Mouse (Mus musculus) limb, embryonic 14.5 days (tissue): ENCODE measurements around the gene Col4a2. TPM values are rescaled to one million over a fixed set of nuclear protein-coding genes. Genes with fewer than 3 reads are reported as not detected.
A peak's percentile ranks its signal among the peaks of the same experiment; 100 is the strongest.

Experiments used
- ATAC-seq: fragments of 200-750 bp; cut with Nextera tagmentation; 2 replicates; pipeline ENCODE4 v1.8.0; 2017; ENCODE audit warnings: low read depth, moderate number of reproducible peaks, moderate TSS enrichment; ENCODE audit not compliant: low FRiP score
- DNase-seq: peaks from one replicate; pipeline ENCODE4 v3.0.0-alpha.2; 2015; ENCODE audit warnings: low spot score
- H3K27ac ChIP-seq: fragments of 300-500 bp; sonication (generic); replicated peaks from 2 replicates; pipeline ENCODE4 v1.5.1; 2014; ENCODE audit warnings: low read depth, mild to moderate bottlenecking, low read length, moderate library complexity, mixed read lengths
- H3K27me3 ChIP-seq: fragments of 300-500 bp; sonication (generic); 2 replicates; pipeline ENCODE4 v1.6.1; 2014; ENCODE audit warnings: low read length, mixed read lengths; ENCODE audit not compliant: control insufficient read depth, insufficient read depth
- H3K36me3 ChIP-seq: fragments of 300-500 bp; sonication (generic); 2 replicates; pipeline ENCODE4 v1.6.1; 2014; ENCODE audit warnings: mild to moderate bottlenecking, low read length, moderate library complexity, mixed read lengths; ENCODE audit not compliant: control insufficient read depth, insufficient read depth
- H3K4me1 ChIP-seq: fragments of 300-500 bp; sonication (generic); 2 replicates; pipeline ENCODE4 v1.6.1; 2014; ENCODE audit warnings: antibody characterized with exemption, low read length, mixed read lengths; ENCODE audit not compliant: control insufficient read depth, insufficient read depth
- H3K4me2 ChIP-seq: fragments of 300-500 bp; sonication (generic); replicated peaks from 2 replicates; pipeline ENCODE4 v1.6.1; 2014; ENCODE audit warnings: low read depth, mild to moderate bottlenecking, low read length, moderate library complexity; ENCODE audit not compliant: severe bottlenecking
- H3K4me3 ChIP-seq: fragments of 300-500 bp; sonication (generic); replicated peaks from 2 replicates; pipeline ENCODE4 v1.5.1; 2014; ENCODE audit warnings: low read length
- H3K9ac ChIP-seq: fragments of 300-500 bp; sonication (generic); 2 replicates; pipeline ENCODE4 v1.6.1; 2014; ENCODE audit warnings: mild to moderate bottlenecking, low read depth, low read length, moderate library complexity; ENCODE audit not compliant: severe bottlenecking
- H3K9me3 ChIP-seq: fragments of 300-500 bp; sonication (generic); 2 replicates; pipeline ENCODE4 v1.6.1; 2016; ENCODE audit warnings: low read length; ENCODE audit not compliant: control insufficient read depth
- POLR2A ChIP-seq: fragments of 200-500 bp; IDR thresholded peaks from 2 replicates; pipeline ENCODE4 v1.8.0; 2012; ENCODE audit warnings: inconsistent platforms, mild to moderate bottlenecking, moderate library complexity, borderline replicate concordance; ENCODE audit not compliant: insufficient read depth, insufficient read length; ENCODE audit errors: extremely low read depth
- WGBS: fragments of 180-500 bp; shearing (Covaris S2); extraction: QIAGEN DNeasy Blood & Tissue Kit; methylation state at CpG from one replicate; pipeline ENCODE4 v1.1.7; 2014; 5-methylcytosine and 5-hydroxymethylcytosine counted together
- polyA plus RNA-seq, 2 experiments: library from polyadenylated mRNA; depleted of rRNA in 1 of 2; stranded (reverse) in 1 of 2; unstranded in 1 of 2; fragments of >200 nt; fragmentation: Nextera tagmentation in 1 of 2; extraction: Ambion mirVana in 1 of 2; gene quantifications; 2 replicates each; pipeline versions ENCODE4 v1.2.1 to v1.2.3; 2012 to 2014

The Col4a2 gene
- polyA plus RNA-seq, 2 experiments: 76.4 to 89.0 TPM

DNA sequence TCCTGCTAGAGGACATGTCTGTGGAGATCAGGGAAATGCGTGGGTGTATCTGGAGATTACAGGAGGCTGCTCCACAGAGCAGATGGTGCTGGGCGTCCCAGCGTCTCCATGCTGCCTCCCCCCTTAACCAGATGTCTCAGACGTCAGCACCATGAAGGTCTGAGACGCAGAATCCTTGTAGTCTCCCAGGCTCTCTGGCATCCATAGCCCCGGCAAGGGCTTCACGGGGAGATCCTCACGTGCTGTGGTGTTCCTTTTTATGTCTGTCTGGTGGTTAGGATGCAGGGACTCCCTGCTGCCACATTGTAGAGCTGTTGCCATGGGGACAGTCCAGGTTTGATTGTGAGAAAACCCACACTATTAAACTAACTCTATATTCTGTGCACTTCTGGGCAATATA is 101.7 kb downstream of the Col4a2 start:
- ATAC-seq (no peak), DNase-seq (no peak)
- Histone ChIP-seq H3K9ac (no peak overlapping the region), H3K4me3 (no peak overlapping the region), H3K4me1 (peaks cover 11% of the 10 kb centered on the region; the same call in 1 of the 2 replicates), H3K27me3 (no peaks in the 10 kb centered on the region), H3K9me3 (no peaks in the 10 kb centered on the region), H3K27ac (no peak overlapping the region), H3K36me3 (peaks cover 16% of the 10 kb centered on the region; the same call in 1 of the 2 replicates), H3K4me2 (no peak overlapping the region)
- 46% methylated on average over 8 of the region's 8 CpGs for WGBS
- TF ChIP-seq POLR2A: no peak

DNA sequence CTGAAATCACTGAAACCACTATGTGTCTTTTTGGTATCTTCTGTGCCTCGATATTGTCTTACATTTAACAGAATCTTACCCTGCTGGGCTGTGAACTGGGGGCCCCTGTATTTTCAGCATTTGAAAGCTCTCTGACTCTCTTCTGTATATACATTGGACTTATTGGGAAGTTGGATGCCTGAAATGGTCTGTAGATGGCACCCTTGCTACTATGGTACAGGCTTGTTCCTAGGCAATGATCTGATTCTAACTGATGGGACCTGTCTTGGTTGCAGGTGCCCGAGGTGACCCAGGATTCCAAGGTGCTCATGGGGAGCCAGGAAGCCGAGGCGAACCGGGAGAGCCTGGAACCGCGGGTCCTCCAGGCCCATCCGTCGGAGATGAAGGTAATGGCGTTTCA is 102.5 kb downstream of the Col4a2 start:
- H3K36me3 ChIP-seq: peaks cover 13% of the 10 kb centered on the region; the same call in 1 of the 2 replicates
- DNase-seq (no peak), ATAC-seq (no peak)
- H3K9me3 ChIP-seq: no peaks in the 10 kb centered on the region
- no peak overlapping the region for H3K9ac ChIP-seq
- H3K27ac ChIP-seq: no peak overlapping the region
- H3K27me3 ChIP-seq: no peaks in the 10 kb centered on the region
- no peak overlapping the region for H3K4me3 ChIP-seq
- TF ChIP-seq POLR2A: no peak
- no peak overlapping the region for H3K4me2 ChIP-seq
- H3K4me1 ChIP-seq: peaks cover 11% of the 10 kb centered on the region; the same call in 1 of the 2 replicates
- 85% methylated on average over 10 of the region's 10 CpGs for WGBS

DNA sequence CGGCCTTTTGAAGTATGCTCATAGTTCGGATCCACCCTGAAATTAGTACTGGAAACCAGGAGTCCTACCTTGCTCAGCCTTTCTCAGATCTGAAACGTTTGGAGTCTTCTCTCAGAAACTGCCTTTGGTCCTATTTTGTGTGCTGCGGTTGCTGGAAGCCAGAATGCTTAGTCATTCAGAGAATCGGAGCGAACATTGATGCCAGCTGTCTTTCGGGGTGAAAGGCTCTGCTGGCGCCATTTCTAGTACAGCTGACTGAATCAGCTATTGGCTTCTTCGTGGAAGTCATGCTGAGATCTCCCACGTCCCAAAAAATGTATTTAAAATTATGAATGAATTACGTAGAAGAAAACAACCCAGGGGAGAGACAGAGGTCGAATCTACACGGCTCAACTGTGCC is 105.2 kb downstream of the Col4a2 start:
- Histone ChIP-seq H3K4me3 (no peak overlapping the region), H3K27me3 (no peaks in the 10 kb centered on the region), H3K4me1 (no peaks in the 10 kb centered on the region), H3K4me2 (no peak overlapping the region), H3K27ac (no peak overlapping the region), H3K9me3 (no peaks in the 10 kb centered on the region), H3K9ac (no peak overlapping the region), H3K36me3 (peaks cover 10% of the 10 kb centered on the region; the same call in 1 of the 2 replicates)
- DNase-seq (peak; percentile 21), ATAC-seq (no peak)
- no peak for TF ChIP-seq POLR2A
- WGBS: 82% methylated on average over 13 of the region's 13 CpGs

DNA sequence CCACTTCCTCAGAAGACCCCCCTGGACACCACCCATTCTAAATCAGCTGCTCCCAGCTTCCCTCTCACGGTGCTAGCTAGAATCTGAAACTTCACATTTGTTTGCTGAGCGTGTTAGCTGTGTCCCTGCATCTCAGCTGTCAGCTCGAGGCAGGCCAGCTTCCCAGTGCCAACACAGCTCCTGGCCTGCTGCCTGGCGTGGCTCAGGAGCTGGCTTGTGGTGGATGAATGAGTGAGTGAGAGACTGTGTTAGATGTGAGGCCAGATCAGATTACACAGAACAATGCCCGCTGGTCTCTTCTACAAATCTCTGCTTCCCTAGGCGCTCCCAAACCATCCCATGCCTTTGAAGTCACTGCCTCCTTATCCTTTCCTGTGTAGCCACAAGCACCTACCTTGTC is 106.6 kb downstream of the Col4a2 start:
- Histone ChIP-seq H3K9ac (no peak overlapping the region), H3K27me3 (no peaks in the 10 kb centered on the region), H3K9me3 (no peaks in the 10 kb centered on the region), H3K4me2 (no peak overlapping the region), H3K4me3 (no peak overlapping the region), H3K27ac (no peak overlapping the region), H3K36me3 (peaks cover 16% of the 10 kb centered on the region), H3K4me1 (no peaks in the 10 kb centered on the region)
- WGBS: 27% methylated on average over 6 of the region's 6 CpGs
- peak; percentile 23 for DNase-seq
- peak; percentile 64 for ATAC-seq
- no peak for TF ChIP-seq POLR2A

DNA sequence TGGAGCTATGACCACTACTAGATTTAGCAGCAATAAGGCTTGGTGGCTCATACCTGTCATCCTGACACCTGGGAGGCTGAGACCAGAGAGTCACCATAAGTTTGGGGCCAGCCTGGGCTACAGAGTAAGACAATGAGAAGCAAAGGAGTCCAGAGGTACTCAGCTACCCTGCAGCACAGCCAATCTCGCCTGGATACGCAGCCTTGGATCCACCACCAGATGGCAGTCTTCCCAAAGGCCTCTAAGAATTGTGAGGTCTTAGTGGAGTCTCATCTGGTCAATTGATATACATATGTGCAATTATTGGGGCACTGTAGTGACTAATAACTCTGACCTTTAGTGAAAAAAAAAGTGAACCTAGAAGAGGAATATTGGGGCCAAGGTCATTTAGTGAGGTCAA is 107.0 kb downstream of the Col4a2 start:
- Histone ChIP-seq H3K9me3 (no peaks in the 10 kb centered on the region), H3K9ac (no peak overlapping the region), H3K4me3 (no peak overlapping the region), H3K4me2 (no peak overlapping the region), H3K4me1 (no peaks in the 10 kb centered on the region), H3K27me3 (no peaks in the 10 kb centered on the region), H3K36me3 (peaks cover 16% of the 10 kb centered on the region), H3K27ac (no peak overlapping the region)
- no peak for TF ChIP-seq POLR2A
- DNase-seq (peak; percentile 62), ATAC-seq (peak; percentile 20; the same call in 1 of the 2 replicates)
- WGBS: 14% methylated on average over 2 of the region's 2 CpGs

DNA sequence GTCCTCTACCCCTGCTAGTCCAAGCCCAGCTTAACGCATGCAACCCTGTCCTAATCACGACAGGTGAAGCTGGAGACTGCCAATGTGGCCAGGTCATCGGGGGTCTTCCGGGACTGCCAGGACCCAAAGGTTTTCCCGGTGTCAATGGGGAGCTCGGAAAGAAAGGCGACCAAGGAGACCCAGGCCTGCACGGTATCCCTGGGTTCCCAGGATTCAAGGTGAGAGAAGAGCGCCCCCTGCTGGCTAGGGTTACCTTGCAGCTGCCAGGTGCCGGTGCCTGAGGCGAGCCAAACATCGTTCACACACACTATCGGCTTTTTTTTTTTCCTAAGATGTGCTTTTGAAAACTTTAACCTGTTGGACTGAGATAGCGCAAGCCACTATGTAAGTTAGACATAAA is 108.5 kb downstream of the Col4a2 start:
- H3K4me2 ChIP-seq: no peak overlapping the region
- H3K27ac ChIP-seq: no peak overlapping the region
- H3K4me3 ChIP-seq: no peak overlapping the region
- ATAC-seq (no peak), DNase-seq (peak; percentile 25)
- H3K36me3 ChIP-seq: peaks cover 25% of the 10 kb centered on the region
- H3K27me3 ChIP-seq: no peaks in the 10 kb centered on the region
- H3K4me1 ChIP-seq: no peaks in the 10 kb centered on the region
- no peaks in the 10 kb centered on the region for H3K9me3 ChIP-seq
- no peak overlapping the region for H3K9ac ChIP-seq
- 55% methylated on average over 14 of the region's 14 CpGs for WGBS
- TF ChIP-seq POLR2A: no peak
